Mouse (Mus musculus) megakaryocyte, embryonic 14.5 days (primary cell): Measurements from ENCODE around the gene Ttc39b.

Experiments used
- FLI1 ChIP-seq: IDR thresholded peaks from 2 replicates; pipeline ENCODE4 v1.6.1; 2012; ENCODE audit warnings: low read length, inconsistent platforms, mixed read lengths
- GATA1 ChIP-seq: IDR thresholded peaks from 3 replicates; pipeline ENCODE4 v1.6.1; 2012; ENCODE audit warnings: mixed read lengths, low read length, inconsistent platforms, borderline replicate concordance

- TF ChIP-seq GATA1: no peak
- TF ChIP-seq FLI1: no peak
Measured at GRCm38 (mm10) chr4:83343895-83344294, 19.8 kb upstream of the Ttc39b start.
